Mouse (Mus musculus): ENCODE measurements around the gene Hirip3. TPM values are rescaled to one million over a fixed set of nuclear protein-coding genes. Genes with fewer than 3 reads are reported as not detected.

Gene Hirip3
- polyA plus RNA-seq, 1 experiment: 116 TPM

GRCm38 (mm10) chr7:126856741-126857420, 4.9 kb upstream of the Hirip3 start:
- H3K4me3 ChIP-seq (ENCODE audit: low read depth, low read length): no peak overlapping the region
- peak overlapping the region; percentile 50 for H3K27ac ChIP-seq (ENCODE audit: insufficient read depth, low read length)
- no peak overlapping the region for H3K9ac ChIP-seq (ENCODE audit: low read depth, poor library complexity, severe bottlenecking)
- H3K4me1 ChIP-seq (ENCODE audit: control insufficient read depth, insufficient read depth, low read length): peaks cover 7% of the 10 kb centered on the region
- TF ChIP-seq POLR2A (IDR thresholded peaks at IDR 0.05; ENCODE audit: insufficient read depth, low read length) (no peak), EP300 (IDR thresholded peaks at IDR 0.05; ENCODE audit: insufficient read depth, low read depth, low read length) (no peak)
- H3K27me3 ChIP-seq (ENCODE audit: control insufficient read depth, insufficient read depth, low read length, poor library complexity, severe bottlenecking): no peaks in the 10 kb centered on the region
- H3K9me3 ChIP-seq (replicated peaks; ENCODE audit: control insufficient read depth, insufficient read depth, low read length, poor library complexity, severe bottlenecking): no peaks in the 10 kb centered on the region
- H3K36me3 ChIP-seq (ENCODE audit: control insufficient read depth, insufficient read depth, low read length, poor library complexity, severe bottlenecking): peaks cover 34% of the 10 kb centered on the region

- Histone ChIP-seq H3K27ac (ENCODE audit: insufficient read depth, low read length) (peak overlapping the region; percentile 53), H3K36me3 (ENCODE audit: control insufficient read depth, insufficient read depth, low read length, poor library complexity, severe bottlenecking) (peaks cover 36% of the 10 kb centered on the region), H3K4me3 (ENCODE audit: low read depth, low read length) (peak overlapping the region; percentile 96), H3K9me3 (replicated peaks; ENCODE audit: control insufficient read depth, insufficient read depth, low read length, poor library complexity, severe bottlenecking) (no peaks in the 10 kb centered on the region), H3K4me1 (ENCODE audit: control insufficient read depth, insufficient read depth, low read length) (peaks cover 2% of the 10 kb centered on the region), H3K9ac (ENCODE audit: low read depth, poor library complexity, severe bottlenecking) (peak overlapping the region; percentile 87), H3K27me3 (ENCODE audit: control insufficient read depth, insufficient read depth, low read length, poor library complexity, severe bottlenecking) (no peaks in the 10 kb centered on the region)
- TF ChIP-seq EP300 (IDR thresholded peaks at IDR 0.05; ENCODE audit: insufficient read depth, low read depth, low read length): no peak
These were observed 785 bp upstream of the Hirip3 start for GRCm38 (mm10) chr7:126860987-126861386.

DNA sequence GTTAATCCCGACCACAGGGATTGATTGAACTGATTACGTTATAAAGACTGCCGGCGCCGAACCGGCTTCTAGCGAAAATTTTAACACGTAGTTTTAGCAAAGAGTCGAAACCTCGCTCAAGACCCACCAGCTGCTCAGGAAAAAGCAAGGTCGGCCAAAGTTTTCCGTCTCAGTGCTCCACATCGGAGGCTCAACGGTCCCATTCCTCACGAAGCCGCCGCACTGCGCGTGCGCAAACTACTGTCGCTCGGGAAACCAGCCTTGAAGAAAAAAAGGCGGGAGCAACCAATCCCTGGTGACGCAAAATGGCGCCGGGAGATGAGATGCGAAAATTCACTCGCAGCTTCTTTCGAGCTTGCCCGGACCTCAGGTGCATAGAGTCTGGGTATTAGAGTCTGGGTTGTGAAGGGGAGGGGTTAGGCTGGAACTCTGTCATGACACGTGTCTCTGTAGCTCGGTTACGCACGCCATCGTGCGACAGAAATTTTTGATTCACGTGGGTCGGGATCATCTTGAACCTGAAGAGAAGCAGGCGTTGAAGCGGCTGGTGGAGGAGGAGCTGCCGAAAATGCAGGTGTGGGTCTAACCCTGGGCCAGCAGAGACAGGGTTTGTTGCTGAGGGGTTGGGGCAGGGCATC, 494 bp downstream of the Hirip3 start, which contains the start of gene Ino80e:
Gene Ino80e (minus strand): TSS at position 231 of the 638 bp plus-strand sequence.
- H3K9me3 ChIP-seq (replicated peaks; ENCODE audit: control insufficient read depth, insufficient read depth, low read length, poor library complexity, severe bottlenecking): no peaks in the 10 kb centered on the region
- no peak for TF ChIP-seq CTCF (IDR thresholded peaks at IDR 0.05; ENCODE audit: low read depth, low read length)
- TF ChIP-seq EP300 (IDR thresholded peaks at IDR 0.05; ENCODE audit: insufficient read depth, low read depth, low read length): no peak
- no peak for TF ChIP-seq POLR2A (IDR thresholded peaks at IDR 0.05; ENCODE audit: insufficient read depth, low read length)
- H3K4me3 ChIP-seq (ENCODE audit: low read depth, low read length): peak within 1 kb of the TSS; percentile 96
- peaks cover 2% of the 10 kb centered on the region for H3K4me1 ChIP-seq (ENCODE audit: control insufficient read depth, insufficient read depth, low read length)
- H3K27ac ChIP-seq (ENCODE audit: insufficient read depth, low read length): peak within 1 kb of the TSS; percentile 53
- H3K36me3 ChIP-seq (ENCODE audit: control insufficient read depth, insufficient read depth, low read length, poor library complexity, severe bottlenecking): peaks cover 33% of the 10 kb centered on the region
- H3K27me3 ChIP-seq (ENCODE audit: control insufficient read depth, insufficient read depth, low read length, poor library complexity, severe bottlenecking): no peaks in the 10 kb centered on the region
- peak within 1 kb of the TSS; percentile 88 for H3K9ac ChIP-seq (ENCODE audit: low read depth, poor library complexity, severe bottlenecking)

DNA sequence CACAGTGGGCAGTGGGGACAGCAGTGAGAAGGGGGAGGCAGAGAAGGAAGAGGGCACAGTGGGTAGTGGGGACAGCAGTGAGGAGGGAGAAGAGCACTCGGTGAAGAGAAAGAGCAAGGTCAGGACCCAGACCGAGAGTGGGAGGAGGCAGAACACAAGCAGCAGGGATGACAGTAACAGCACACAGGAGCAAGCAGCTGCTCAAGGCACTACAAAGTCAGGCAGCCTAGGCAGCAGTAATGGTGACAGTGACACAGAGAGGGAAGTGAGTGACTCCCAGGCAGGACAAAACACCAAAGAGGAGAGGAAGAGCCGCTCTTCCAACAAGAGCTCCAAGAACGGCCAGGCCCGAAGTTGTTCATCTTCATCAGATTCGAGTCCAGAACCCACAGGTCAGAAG, 2.0 kb downstream of the Hirip3 start:
- no peaks in the 10 kb centered on the region for H3K27me3 ChIP-seq (ENCODE audit: control insufficient read depth, insufficient read depth, low read length, poor library complexity, severe bottlenecking)
- no peak overlapping the region for H3K9ac ChIP-seq (ENCODE audit: low read depth, poor library complexity, severe bottlenecking)
- H3K4me3 ChIP-seq (ENCODE audit: low read depth, low read length): no peak overlapping the region
- H3K9me3 ChIP-seq (replicated peaks; ENCODE audit: control insufficient read depth, insufficient read depth, low read length, poor library complexity, severe bottlenecking): no peaks in the 10 kb centered on the region
- H3K4me1 ChIP-seq (ENCODE audit: control insufficient read depth, insufficient read depth, low read length): no peaks in the 10 kb centered on the region
- peaks cover 30% of the 10 kb centered on the region for H3K36me3 ChIP-seq (ENCODE audit: control insufficient read depth, insufficient read depth, low read length, poor library complexity, severe bottlenecking)
- H3K27ac ChIP-seq (ENCODE audit: insufficient read depth, low read length): no peak overlapping the region
- TF ChIP-seq POLR2A (IDR thresholded peaks at IDR 0.05; ENCODE audit: insufficient read depth, low read length) (no peak), EP300 (IDR thresholded peaks at IDR 0.05; ENCODE audit: insufficient read depth, low read depth, low read length) (no peak), CTCF (IDR thresholded peaks at IDR 0.05; ENCODE audit: low read depth, low read length) (no peak)

GRCm38 (mm10) chr7:126867534-126867933, 5.8 kb downstream of the Hirip3 start:
- Histone ChIP-seq H3K4me1 (ENCODE audit: control insufficient read depth, insufficient read depth, low read length) (no peaks in the 10 kb centered on the region), H3K27ac (ENCODE audit: insufficient read depth, low read length) (no peak overlapping the region), H3K27me3 (ENCODE audit: control insufficient read depth, insufficient read depth, low read length, poor library complexity, severe bottlenecking) (no peaks in the 10 kb centered on the region), H3K36me3 (ENCODE audit: control insufficient read depth, insufficient read depth, low read length, poor library complexity, severe bottlenecking) (peaks cover 37% of the 10 kb centered on the region), H3K9me3 (replicated peaks; ENCODE audit: control insufficient read depth, insufficient read depth, low read length, poor library complexity, severe bottlenecking) (no peaks in the 10 kb centered on the region), H3K4me3 (ENCODE audit: low read depth, low read length) (no peak overlapping the region), H3K9ac (ENCODE audit: low read depth, poor library complexity, severe bottlenecking) (no peak overlapping the region)
- TF ChIP-seq EP300 (IDR thresholded peaks at IDR 0.05; ENCODE audit: insufficient read depth, low read depth, low read length): no peak
- no peak for TF ChIP-seq POLR2A (IDR thresholded peaks at IDR 0.05; ENCODE audit: insufficient read depth, low read length)
- no peak for TF ChIP-seq CTCF (IDR thresholded peaks at IDR 0.05; ENCODE audit: low read depth, low read length)

DNA sequence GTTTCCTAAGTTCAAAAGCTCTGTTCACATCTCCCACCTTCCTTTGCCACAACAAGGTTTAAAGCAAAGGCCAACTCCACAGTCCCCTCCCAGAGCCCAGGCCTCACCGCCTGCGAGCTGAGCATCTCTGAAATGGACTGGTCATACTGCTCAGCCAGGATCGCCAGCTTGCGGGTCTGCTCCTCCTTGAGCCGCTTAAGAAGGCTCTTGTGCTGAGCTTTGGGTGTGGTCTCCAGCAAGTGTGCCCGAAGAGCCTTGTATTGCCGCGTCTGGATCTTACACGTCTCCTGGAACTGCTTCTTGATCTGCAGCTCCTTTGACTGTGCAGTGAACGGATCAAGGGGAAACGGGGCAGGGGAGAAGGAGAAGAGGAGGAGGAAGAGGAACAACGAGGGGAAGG, 6.2 kb downstream of the Hirip3 start:
- H3K27me3 ChIP-seq (ENCODE audit: control insufficient read depth, insufficient read depth, low read length, poor library complexity, severe bottlenecking): no peaks in the 10 kb centered on the region
- H3K9me3 ChIP-seq (replicated peaks; ENCODE audit: control insufficient read depth, insufficient read depth, low read length, poor library complexity, severe bottlenecking): no peaks in the 10 kb centered on the region
- H3K4me3 ChIP-seq (ENCODE audit: low read depth, low read length): no peak overlapping the region
- no peak for TF ChIP-seq CTCF (IDR thresholded peaks at IDR 0.05; ENCODE audit: low read depth, low read length)
- no peak for TF ChIP-seq POLR2A (IDR thresholded peaks at IDR 0.05; ENCODE audit: insufficient read depth, low read length)
- TF ChIP-seq EP300 (IDR thresholded peaks at IDR 0.05; ENCODE audit: insufficient read depth, low read depth, low read length): no peak
- H3K9ac ChIP-seq (ENCODE audit: low read depth, poor library complexity, severe bottlenecking): no peak overlapping the region
- no peaks in the 10 kb centered on the region for H3K4me1 ChIP-seq (ENCODE audit: control insufficient read depth, insufficient read depth, low read length)
- no peak overlapping the region for H3K27ac ChIP-seq (ENCODE audit: insufficient read depth, low read length)
- H3K36me3 ChIP-seq (ENCODE audit: control insufficient read depth, insufficient read depth, low read length, poor library complexity, severe bottlenecking): peaks cover 37% of the 10 kb centered on the region
